Mouse (Mus musculus) neural tube, embryonic 15.5 days (tissue): Measurements from ENCODE around the gene Kcnc1. TPM values are rescaled to one million over a fixed set of nuclear protein-coding genes. Genes with fewer than 3 reads are reported as not detected.

ENCODE experiments used
- ATAC-seq: fragments of 200-750 bp; cut with Nextera tagmentation; 2 replicates; pipeline ENCODE4 v1.8.0; 2017; ENCODE audit warnings: mild to moderate bottlenecking, moderate TSS enrichment, moderate library complexity; ENCODE audit not compliant: low FRiP score
- H3K27ac ChIP-seq: fragments of 300-500 bp; sonication (generic); replicated peaks from 2 replicates; pipeline ENCODE4 v1.5.1; 2015; ENCODE audit warnings: mild to moderate bottlenecking, inconsistent platforms
- H3K27me3 ChIP-seq: fragments of 300-500 bp; sonication (generic); replicated peaks from 2 replicates; pipeline ENCODE4 v1.6.1; 2015; ENCODE audit warnings: inconsistent platforms
- H3K36me3 ChIP-seq: fragments of 300-500 bp; sonication (generic); 2 replicates; pipeline ENCODE4 v1.6.1; 2015; ENCODE audit warnings: inconsistent platforms
- H3K4me1 ChIP-seq: fragments of 300-500 bp; sonication (generic); 2 replicates; pipeline ENCODE4 v1.6.1; 2015; ENCODE audit warnings: inconsistent platforms
- H3K4me2 ChIP-seq: fragments of 300-500 bp; sonication (generic); 2 replicates; pipeline ENCODE4 v1.6.1; 2015; ENCODE audit warnings: inconsistent platforms, mild to moderate bottlenecking, moderate library complexity
- H3K4me3 ChIP-seq: fragments of 300-500 bp; sonication (generic); replicated peaks from 2 replicates; pipeline ENCODE4 v1.5.1; 2015; ENCODE audit warnings: mild to moderate bottlenecking, inconsistent platforms
- H3K9ac ChIP-seq: fragments of 300-500 bp; sonication (generic); replicated peaks from 2 replicates; pipeline ENCODE4 v1.6.1; 2015; ENCODE audit warnings: mild to moderate bottlenecking, inconsistent platforms
- H3K9me3 ChIP-seq: fragments of 300-500 bp; sonication (generic); replicated peaks from 2 replicates; pipeline ENCODE4 v1.6.1; 2016; ENCODE audit warnings: inconsistent platforms
- WGBS: fragments of 180-500 bp; shearing (Covaris S2); methylation state at CpG from one replicate; pipeline ENCODE4 v1.1.7; 2015; ENCODE audit warnings: mixed read lengths; 5-methylcytosine and 5-hydroxymethylcytosine counted together
- polyA plus RNA-seq: library from polyadenylated mRNA; unstranded; fragments of >200 nt; fragmentation: Nextera tagmentation; extraction: Ambion mirVana; gene quantifications from 2 replicates; pipeline ENCODE4 v1.2.1, GENCODE M21; 2015

Kcnc1 gene
- polyA plus RNA-seq, 1 experiment from 2014 or later = 19.4 TPM

DNA sequence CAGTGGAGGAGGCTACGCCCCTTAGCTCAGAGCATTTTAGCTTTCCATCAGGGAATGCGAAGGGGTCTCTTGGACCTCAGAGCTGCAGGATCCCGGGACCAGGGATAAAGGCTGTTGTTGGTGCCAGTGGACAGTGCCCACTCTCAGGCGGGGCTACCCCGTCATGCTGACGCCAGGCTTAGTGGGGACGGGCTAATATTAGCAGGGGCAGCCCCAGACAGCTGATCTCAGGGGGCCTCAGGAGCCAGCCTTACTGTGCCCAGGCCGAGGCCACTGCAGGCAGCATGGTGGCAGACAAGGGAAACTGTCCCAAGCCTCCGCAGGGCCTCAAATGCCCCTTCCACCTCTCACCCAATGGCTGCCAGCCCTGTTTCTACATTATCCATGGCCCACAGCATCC lies 12.3 kb downstream of the Kcnc1 start:
- ATAC-seq = no peak
- Histone ChIP-seq H3K4me2 (no peak overlapping the region), H3K27me3 (no peaks in the 10 kb centered on the region), H3K9me3 (no peaks in the 10 kb centered on the region), H3K9ac (no peak overlapping the region), H3K27ac (no peak overlapping the region), H3K36me3 (no peaks in the 10 kb centered on the region; the same call in 1 of the 2 replicates), H3K4me1 (peaks cover 18% of the 10 kb centered on the region; the same call in 1 of the 2 replicates), H3K4me3 (no peak overlapping the region)
- 87% methylated on average over 9 of the region's 9 CpGs for WGBS

DNA sequence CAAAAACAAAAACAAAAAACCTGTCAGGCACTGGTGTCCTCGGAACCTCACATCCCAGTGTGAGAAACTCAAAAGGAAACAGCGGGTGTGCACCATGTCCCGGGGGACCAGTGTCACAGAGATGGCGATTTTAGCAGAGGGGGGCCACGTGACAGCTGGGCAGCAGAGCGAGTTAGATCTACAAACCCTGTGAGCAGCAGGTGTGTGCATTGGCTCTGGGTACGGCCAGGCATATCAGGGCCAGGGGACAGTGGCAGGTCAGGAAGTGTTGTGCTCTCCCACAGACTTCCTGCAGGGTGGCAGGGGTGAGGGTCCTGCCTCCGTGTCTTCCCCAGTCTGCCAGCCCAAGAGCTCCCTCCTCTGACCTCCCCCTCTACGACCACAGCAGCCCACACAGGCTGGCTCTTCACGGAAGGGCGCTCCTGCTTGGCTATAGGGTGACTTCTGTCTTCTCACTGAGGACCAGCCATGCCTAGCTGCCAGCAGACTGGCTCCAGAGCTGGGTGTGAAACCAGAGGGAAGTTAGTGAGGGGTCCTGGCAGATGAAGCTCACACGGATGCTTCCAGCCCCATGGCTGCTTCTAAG lies 13.0 kb downstream of the Kcnc1 start:
- H3K9me3 ChIP-seq = no peaks in the 10 kb centered on the region
- H3K36me3 ChIP-seq = no peaks in the 10 kb centered on the region; the same call in 1 of the 2 replicates
- H3K27ac ChIP-seq = no peak overlapping the region
- no peak overlapping the region for H3K4me2 ChIP-seq
- ATAC-seq = no peak
- peaks cover 14% of the 10 kb centered on the region; the same call in 1 of the 2 replicates for H3K4me1 ChIP-seq
- no peak overlapping the region for H3K4me3 ChIP-seq
- H3K9ac ChIP-seq = no peak overlapping the region
- WGBS = 49% methylated on average over 12 of the region's 12 CpGs
- H3K27me3 ChIP-seq = no peaks in the 10 kb centered on the region

DNA sequence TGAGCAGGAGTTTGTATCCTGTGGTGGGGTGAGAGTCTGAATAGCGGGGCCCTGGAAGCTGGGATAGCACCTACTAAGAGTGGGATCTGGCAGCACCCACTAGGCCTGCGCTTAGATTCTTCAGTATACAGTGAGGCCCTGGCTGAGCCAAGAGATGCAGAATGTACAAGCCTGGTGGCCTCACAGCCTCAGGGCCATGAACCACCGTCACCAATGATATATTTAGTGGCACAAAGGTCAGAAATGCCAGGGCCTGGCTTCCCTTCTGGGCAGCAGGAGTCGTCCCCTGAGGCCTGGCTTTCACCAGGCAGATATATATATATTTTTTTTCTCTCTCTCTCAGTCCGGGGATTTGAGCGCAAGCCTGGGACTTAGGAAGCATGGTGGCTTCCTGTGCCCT lies 14.4 kb downstream of the Kcnc1 start:
- WGBS = 76% methylated on average over 6 of the region's 6 CpGs
- Histone ChIP-seq H3K36me3 (no peaks in the 10 kb centered on the region; the same call in 1 of the 2 replicates), H3K27ac (no peak overlapping the region), H3K4me2 (no peak overlapping the region), H3K9me3 (no peaks in the 10 kb centered on the region), H3K9ac (no peak overlapping the region), H3K4me3 (no peak overlapping the region), H3K4me1 (peaks cover 22% of the 10 kb centered on the region; the same call in 1 of the 2 replicates), H3K27me3 (no peaks in the 10 kb centered on the region)
- ATAC-seq = no peak

DNA sequence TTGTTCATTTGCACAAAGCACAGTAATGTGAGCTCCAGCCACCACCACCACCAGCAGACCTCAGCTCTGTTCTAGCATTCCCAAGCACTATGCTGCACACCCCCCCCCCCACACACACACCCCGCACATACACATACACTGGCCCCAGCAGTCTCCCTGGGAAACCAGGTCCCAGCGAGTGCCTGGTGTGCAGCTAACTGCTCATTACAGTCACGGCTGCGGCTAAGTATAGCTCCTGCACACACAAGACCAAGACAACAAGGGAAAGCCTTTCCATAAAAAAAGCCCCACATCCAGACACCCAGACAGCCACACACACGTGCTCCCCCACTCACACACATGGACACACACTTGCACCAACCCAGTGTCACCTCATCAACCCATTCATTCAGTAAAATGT lies 16.5 kb downstream of the Kcnc1 start:
- Histone ChIP-seq H3K27ac (no peak overlapping the region), H3K4me2 (no peak overlapping the region), H3K9ac (no peak overlapping the region), H3K36me3 (no peaks in the 10 kb centered on the region), H3K9me3 (no peaks in the 10 kb centered on the region), H3K27me3 (no peaks in the 10 kb centered on the region), H3K4me3 (no peak overlapping the region), H3K4me1 (peaks cover 32% of the 10 kb centered on the region)
- WGBS = 68% methylated on average over 5 of the region's 5 CpGs
- ATAC-seq = no peak

DNA sequence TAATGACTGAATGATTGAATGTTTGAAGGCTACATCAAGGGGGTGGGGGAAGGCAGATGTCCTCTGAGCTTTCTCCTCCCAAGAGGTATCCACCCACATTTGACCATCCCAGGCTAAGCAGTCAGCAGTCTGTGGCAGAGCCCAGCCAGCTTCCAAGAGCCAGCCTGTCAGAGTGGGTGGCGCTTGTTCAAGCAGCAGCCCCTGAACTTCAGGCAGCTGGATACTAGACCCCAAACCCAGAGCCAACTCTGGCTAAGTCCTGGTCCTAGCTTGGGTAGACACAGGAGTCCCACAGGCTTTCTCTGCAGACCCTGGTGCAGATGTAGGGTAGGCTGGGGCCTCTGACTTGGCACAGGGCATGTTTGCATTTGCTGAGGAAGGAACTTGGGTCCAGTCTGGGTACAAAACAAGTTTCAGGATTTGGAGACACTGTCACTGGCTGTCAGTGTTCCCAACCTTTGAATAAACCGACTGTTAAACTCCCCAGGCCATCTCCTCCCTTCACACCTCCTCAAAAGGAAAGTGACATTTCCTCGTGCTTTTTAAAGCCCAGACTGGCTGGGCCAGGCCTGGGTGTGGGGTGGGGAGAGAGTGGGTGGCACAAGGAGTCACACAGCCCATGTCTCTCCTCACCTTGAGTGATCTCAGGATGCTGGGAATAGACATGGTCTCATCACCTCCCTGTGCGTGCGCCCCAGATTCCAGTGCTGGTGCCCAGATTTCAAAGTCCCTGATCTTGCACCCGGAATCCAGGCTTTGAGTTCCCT lies 17.8 kb downstream of the Kcnc1 start:
- peaks cover 24% of the 10 kb centered on the region for H3K4me1 ChIP-seq
- no peak for ATAC-seq
- no peaks in the 10 kb centered on the region for H3K9me3 ChIP-seq
- no peaks in the 10 kb centered on the region for H3K27me3 ChIP-seq
- no peak overlapping the region for H3K4me3 ChIP-seq
- WGBS = 69% methylated on average over 6 of the region's 6 CpGs
- no peak overlapping the region for H3K27ac ChIP-seq
- H3K9ac ChIP-seq = no peak overlapping the region
- no peak overlapping the region for H3K4me2 ChIP-seq
- H3K36me3 ChIP-seq = no peaks in the 10 kb centered on the region

DNA sequence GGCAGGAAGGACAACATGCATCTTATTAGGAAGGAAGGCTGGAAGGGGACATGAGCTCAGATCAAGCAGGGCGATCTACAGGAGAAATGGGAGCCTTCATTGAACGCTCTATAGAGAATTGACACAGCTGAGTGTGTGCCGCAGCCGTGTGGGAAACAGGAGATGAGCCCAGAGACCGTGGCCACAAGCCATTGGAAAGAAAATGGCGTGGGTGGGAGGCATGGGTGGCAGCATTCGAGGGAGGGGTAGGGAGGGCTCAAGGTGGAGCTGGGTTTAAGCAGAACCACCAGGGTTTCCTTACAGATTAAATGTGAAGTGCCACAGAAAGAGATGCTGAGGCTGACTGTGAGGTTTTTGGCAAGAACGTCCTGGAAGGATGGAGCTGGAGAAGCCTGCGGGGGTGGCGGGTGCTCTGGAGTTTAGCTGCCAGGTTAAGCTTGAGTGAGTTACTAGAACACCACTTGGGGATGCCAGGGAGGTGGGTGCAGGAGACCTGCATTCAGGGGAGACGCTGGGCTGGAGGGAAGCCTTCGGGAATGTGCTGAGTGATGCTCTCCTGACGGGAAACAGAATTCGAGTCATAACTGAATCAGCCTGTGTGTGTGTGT lies 19.6 kb downstream of the Kcnc1 start:
- H3K27ac ChIP-seq = no peak overlapping the region
- no peak overlapping the region for H3K4me3 ChIP-seq

DNA sequence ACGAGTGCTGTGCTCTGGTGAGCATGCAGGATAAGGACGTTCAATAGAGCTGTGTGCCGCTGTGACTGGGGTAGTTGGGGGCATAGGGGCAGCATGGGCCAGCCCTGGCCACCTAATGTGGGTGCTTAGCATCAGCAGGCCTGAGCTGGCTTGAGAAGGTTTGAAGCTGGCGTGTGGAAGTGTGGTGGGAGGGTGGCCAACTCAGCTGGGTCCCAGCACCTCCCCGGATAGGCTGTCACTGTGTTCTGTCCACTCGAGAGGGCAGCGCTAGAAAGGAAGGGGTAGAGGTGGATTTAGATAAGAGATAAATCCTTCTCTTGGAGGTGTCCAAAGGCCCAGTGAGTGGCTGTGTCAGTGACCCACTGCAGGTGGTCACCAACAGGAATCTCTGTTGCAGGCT lies 21.2 kb downstream of the Kcnc1 start:
- H3K4me1 ChIP-seq = peaks cover 36% of the 10 kb centered on the region
- WGBS = 86% methylated on average over 7 of the region's 7 CpGs

More for the DNA sequence above, 19.6 kb downstream of the Kcnc1 start:
- no peaks in the 10 kb centered on the region for H3K36me3 ChIP-seq
- H3K9ac ChIP-seq = no peak overlapping the region
- ATAC-seq = no peak
- H3K9me3 ChIP-seq = no peaks in the 10 kb centered on the region
- WGBS = 62% methylated on average over 14 of the region's 14 CpGs
- H3K27me3 ChIP-seq = no peaks in the 10 kb centered on the region
- H3K4me1 ChIP-seq = peaks cover 21% of the 10 kb centered on the region
- H3K4me2 ChIP-seq = no peak overlapping the region

DNA sequence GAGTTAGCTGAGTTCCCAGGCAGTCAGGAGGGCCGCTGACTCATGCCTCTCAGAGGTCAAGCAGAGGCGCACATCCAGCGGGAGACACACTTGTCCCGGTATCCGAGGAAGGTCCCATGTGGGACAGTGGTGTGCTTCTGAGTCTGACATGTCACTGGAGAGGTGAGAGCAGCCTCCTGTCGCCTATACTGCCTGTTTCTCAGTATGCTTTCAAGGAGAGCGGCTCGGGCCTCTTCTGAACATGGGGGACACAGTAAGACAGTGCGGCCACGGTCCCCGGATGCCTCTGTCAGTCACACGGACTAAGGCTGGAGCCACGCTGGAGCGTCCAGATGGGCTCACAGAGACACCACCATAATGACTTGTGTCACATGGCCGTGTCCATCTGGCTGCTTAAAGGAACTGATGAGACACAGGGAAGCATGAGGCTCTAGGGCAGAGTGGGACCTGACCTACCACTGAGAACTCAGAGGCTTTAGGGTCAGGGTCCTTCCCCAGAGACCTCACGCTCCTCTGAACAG lies 21.9 kb downstream of the Kcnc1 start:
- no peak overlapping the region for H3K4me2 ChIP-seq
- H3K36me3 ChIP-seq = no peaks in the 10 kb centered on the region
- H3K9me3 ChIP-seq = no peaks in the 10 kb centered on the region
- H3K27me3 ChIP-seq = no peaks in the 10 kb centered on the region
- no peak for ATAC-seq
- H3K4me3 ChIP-seq = no peak overlapping the region
- 70% methylated on average over 16 of the region's 16 CpGs for WGBS
- H3K9ac ChIP-seq = no peak overlapping the region
- H3K27ac ChIP-seq = no peak overlapping the region
- peaks cover 43% of the 10 kb centered on the region for H3K4me1 ChIP-seq

More for the DNA sequence above, 21.2 kb downstream of the Kcnc1 start:
- H3K9ac ChIP-seq = no peak overlapping the region
- H3K4me3 ChIP-seq = no peak overlapping the region
- H3K27me3 ChIP-seq = no peaks in the 10 kb centered on the region
- no peaks in the 10 kb centered on the region for H3K36me3 ChIP-seq
- no peak overlapping the region for H3K4me2 ChIP-seq
- H3K27ac ChIP-seq = no peak overlapping the region
- no peaks in the 10 kb centered on the region for H3K9me3 ChIP-seq
- ATAC-seq = no peak

DNA sequence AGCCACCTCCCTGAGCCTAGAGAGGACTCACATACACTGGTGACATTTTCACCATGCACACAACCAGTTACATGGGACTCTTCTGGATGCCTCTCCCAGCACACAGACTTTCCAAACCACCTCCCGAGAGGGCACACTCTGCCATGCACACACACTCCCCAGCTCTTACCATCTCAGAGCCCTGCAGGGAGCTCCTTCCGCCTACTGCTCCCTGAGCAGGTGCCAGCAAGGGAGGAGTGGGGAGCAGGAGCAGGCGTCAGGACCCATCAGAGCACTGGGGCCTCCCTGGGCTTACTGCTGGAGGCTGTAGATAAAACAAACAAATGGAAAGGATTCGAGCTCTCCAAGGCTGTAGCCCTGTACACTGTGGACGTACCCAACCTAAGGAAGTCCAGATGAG lies 25.2 kb downstream of the Kcnc1 start:
- Histone ChIP-seq H3K36me3 (no peaks in the 10 kb centered on the region), H3K4me2 (no peak overlapping the region), H3K9me3 (no peaks in the 10 kb centered on the region), H3K27ac (peak overlapping the region; percentile 41), H3K4me1 (peaks cover 39% of the 10 kb centered on the region), H3K4me3 (no peak overlapping the region), H3K27me3 (no peaks in the 10 kb centered on the region), H3K9ac (no peak overlapping the region)
- ATAC-seq = no peak
- WGBS = 35% methylated on average over 5 of the region's 5 CpGs

DNA sequence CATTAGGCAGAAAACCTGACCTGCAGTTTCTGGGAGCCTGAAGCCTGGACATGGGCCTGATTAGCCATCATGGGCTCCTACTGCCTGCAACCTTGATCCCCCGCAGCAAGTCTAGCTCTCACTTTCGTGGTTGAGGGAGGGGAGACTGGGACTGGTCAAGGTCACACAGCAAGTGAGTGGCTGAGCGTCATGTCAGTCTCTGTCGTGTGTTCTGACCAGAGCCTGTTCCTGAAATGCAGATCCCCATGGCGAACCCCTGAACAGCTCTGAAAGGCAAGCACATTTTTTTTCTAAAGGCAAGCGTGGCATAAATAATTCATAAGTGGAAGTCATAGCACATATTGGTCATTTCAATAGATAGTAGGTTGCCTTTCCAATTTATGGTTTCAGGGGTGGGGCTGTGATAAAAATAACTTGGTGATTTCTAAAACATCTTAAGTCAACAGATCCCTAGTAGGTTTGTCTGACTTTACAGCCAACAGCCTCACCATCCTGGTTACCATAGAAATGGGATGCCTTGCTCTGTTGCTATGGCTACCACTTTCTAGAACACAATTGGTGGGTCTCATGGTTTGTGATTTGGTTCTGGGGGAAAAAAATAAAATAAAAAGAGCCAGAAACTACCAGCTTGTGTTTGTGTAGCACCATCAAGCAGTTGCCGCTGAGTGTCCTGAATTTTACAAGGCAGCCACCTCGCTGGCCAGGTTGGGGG lies 25.9 kb downstream of the Kcnc1 start:
- no peak overlapping the region for H3K9ac ChIP-seq
- WGBS = 32% methylated on average over 8 of the region's 8 CpGs
- H3K27ac ChIP-seq = peak overlapping the region; percentile 67
- H3K4me3 ChIP-seq = no peak overlapping the region
- H3K4me2 ChIP-seq = peak overlapping the region; percentile 36
- H3K27me3 ChIP-seq = no peaks in the 10 kb centered on the region
- H3K36me3 ChIP-seq = no peaks in the 10 kb centered on the region
- no peaks in the 10 kb centered on the region for H3K9me3 ChIP-seq
- peaks cover 37% of the 10 kb centered on the region for H3K4me1 ChIP-seq
- ATAC-seq = peak; percentile 66

DNA sequence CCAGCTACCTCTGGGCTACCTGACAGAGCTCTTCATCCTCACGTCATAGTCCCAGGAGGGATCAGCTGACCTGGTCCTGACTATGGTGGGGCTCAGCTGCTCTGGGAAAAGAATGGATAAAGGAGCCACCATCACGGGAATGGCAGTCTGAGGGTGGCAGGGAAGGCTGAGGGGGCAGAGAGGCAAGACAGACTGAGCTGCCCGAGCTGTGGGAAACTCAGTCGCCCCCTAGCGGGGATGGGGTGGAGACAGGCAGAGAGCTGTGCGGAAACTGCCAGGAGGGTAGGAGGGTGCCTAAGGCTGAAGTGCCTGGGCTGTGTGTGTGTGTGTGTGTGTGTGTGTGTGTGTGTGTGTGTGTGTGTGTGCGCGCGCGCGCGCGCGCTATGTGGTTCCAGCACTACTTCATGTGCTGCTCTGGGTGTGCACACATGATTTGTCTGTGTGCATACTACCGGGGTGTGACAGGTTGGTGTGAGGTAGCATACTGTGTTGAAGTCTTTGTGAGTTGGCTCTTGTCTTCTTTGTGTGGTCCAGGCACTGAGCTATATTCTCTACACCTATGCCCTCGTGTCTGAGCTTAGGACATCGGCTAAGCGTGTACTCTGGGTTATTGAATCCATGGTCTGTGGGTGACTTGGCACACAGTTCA lies 26.6 kb downstream of the Kcnc1 start:
- Histone ChIP-seq H3K4me3 (no peak overlapping the region), H3K27ac (peak overlapping the region; percentile 67), H3K4me2 (peak overlapping the region; percentile 36), H3K9me3 (no peaks in the 10 kb centered on the region), H3K4me1 (peaks cover 37% of the 10 kb centered on the region), H3K36me3 (peaks cover 5% of the 10 kb centered on the region; the same call in 1 of the 2 replicates), H3K27me3 (no peaks in the 10 kb centered on the region), H3K9ac (no peak overlapping the region)
- ATAC-seq = peak; percentile 35
- 55% methylated on average over 18 of the region's 18 CpGs for WGBS
